Mouse (Mus musculus) embryo, embryonic 9.5 days (tissue): Measurements from ENCODE around the gene Akr1c18.

Experiments
- DNase-seq: peaks from one replicate; pipeline ENCODE4 v3.0.0-alpha.2; 2017; ENCODE audit errors: extremely low spot score

Akr1c18 gene

GRCm38 (mm10) chr13:4102721-4103120 is 47.7 kb downstream of the Akr1c18 start:
- no peak for DNase-seq

DNA sequence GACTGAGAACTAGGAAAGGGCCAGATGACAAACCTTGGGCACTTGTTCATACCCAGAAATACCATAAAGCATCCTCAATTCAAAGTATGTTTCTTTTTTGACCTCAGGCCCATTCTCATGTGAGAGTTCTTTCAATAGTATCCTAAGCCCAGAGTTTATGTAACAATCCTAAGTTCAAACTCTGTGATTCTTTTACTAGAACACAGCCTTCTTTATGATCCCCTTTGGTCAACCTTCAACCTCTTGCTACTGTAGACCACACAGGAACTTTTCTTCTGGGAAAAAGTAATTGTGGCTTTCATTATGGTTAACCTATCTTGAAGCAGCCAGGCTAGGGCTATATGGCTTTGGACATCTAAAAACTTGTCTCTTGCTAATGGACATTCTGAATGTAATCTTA is 48.8 kb downstream of the Akr1c18 start:
- DNase-seq, result no peak
